Comparison of ENCODE assay signal across 10 mouse cellular contexts in the genomic region with DNA sequence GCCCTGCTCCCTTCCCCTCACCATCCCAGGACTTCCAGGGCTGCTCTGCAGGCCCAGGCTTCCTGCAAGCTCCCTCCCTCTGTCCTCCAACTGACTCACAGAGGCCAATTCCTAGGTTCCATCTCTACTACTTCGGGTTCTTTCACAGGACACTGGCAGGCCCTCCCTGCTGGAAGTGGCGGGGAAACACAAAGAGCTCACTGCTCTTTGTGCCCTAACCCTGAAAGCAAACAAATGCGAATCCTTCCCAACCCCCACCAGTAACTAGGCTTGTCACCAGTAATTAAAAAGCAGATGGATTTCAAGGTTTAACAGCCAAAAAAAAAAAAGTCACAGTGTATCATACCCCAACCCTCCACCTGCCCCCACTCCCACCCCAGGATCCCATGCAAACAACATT. TPM values are rescaled to one million over a fixed set of nuclear protein-coding genes. Genes with fewer than 3 reads are reported as not detected.
DNase-seq lines count a peak whose midpoint lies in the region; ATAC-seq and TF ChIP-seq lines count a peak whose summit lies in the region.
"Had no signal": no experiment of that assay in that cellular context is flagged by ENCODE, and none has a peak within 500 bp of the region (broad histone marks: within the 10 kb centered on the region; RNA-seq: fewer than 3 reads in every experiment).

No protein-coding gene starts in this region.

- peak overlapping the region; percentile 84 for H3K4me3 ChIP-seq in left cerebral cortex, adult 2 months
- peak overlapping the region; percentile 11 for H3K4me3 ChIP-seq in embryonic fibroblast, embryonic 13.5 days (ENCODE audit: insufficient read depth, low read length)
- H3K4me3 ChIP-seq in limb, embryonic 15.5 days: peak overlapping the region; percentile 79
- H3K4me3 ChIP-seq in small intestine, adult 2 months (ENCODE audit: low read depth, low read length): peak overlapping the region; percentile 57
- H3K4me3 ChIP-seq in thymus, adult 2 months (ENCODE audit: control insufficient read depth, insufficient read depth, low read length): no peak overlapping the region

- no peaks in the 10 kb centered on the region for H3K4me1 ChIP-seq in embryonic fibroblast, embryonic 13.5 days (ENCODE audit: control insufficient read depth, insufficient read depth, low read length)
- peaks cover 16% of the 10 kb centered on the region for H3K4me1 ChIP-seq in limb, embryonic 15.5 days
- H3K4me1 ChIP-seq in small intestine, adult 2 months (ENCODE audit: control insufficient read depth, insufficient read depth, insufficient read length, low read length): peaks cover 8% of the 10 kb centered on the region; the same call in 1 of the 2 replicates
- H3K4me1 ChIP-seq in thymus, adult 2 months (replicated peaks; ENCODE audit: control insufficient read depth, insufficient read depth, low read length): peaks cover 15% of the 10 kb centered on the region

- no peaks in the 10 kb centered on the region for H3K36me3 ChIP-seq in limb, embryonic 15.5 days
- no peaks in the 10 kb centered on the region; the same call in 1 of the 2 replicates for H3K36me3 ChIP-seq in small intestine, adult 2 months (ENCODE audit: control insufficient read depth, insufficient read depth, low read length)
- H3K36me3 ChIP-seq in thymus, adult 2 months (ENCODE audit: control insufficient read depth, insufficient read depth, low read length): no peaks in the 10 kb centered on the region

- H3K9ac ChIP-seq in limb, embryonic 15.5 days: no peak overlapping the region

- H3K27ac ChIP-seq in left cerebral cortex, adult 2 months: peak overlapping the region; percentile 84; the same call in 1 of the 2 replicates
- no peak overlapping the region for H3K27ac ChIP-seq in embryonic fibroblast, embryonic 13.5 days (ENCODE audit: insufficient read depth, low read length)
- H3K27ac ChIP-seq in limb, embryonic 15.5 days: no peak overlapping the region
- H3K27ac ChIP-seq in small intestine, adult 2 months (ENCODE audit: insufficient read depth, low read depth, low read length): peak overlapping the region; percentile 25; the same call in 1 of the 2 replicates
- H3K27ac ChIP-seq in thymus, adult 2 months (ENCODE audit: control insufficient read depth, insufficient read depth, low read length): no peak overlapping the region

- H3K27me3 ChIP-seq in limb, embryonic 15.5 days: no peaks in the 10 kb centered on the region
- no peaks in the 10 kb centered on the region for H3K27me3 ChIP-seq in small intestine, adult 2 months (ENCODE audit: control insufficient read depth, insufficient read depth, low read length)
- peaks cover 9% of the 10 kb centered on the region for H3K27me3 ChIP-seq in thymus, adult 2 months (ENCODE audit: control insufficient read depth, insufficient read depth, low read length)

- TF ChIP-seq POLR2A in embryonic fibroblast, embryonic 13.5 days (IDR thresholded peaks at IDR 0.05; ENCODE audit: low read depth, low read length): no peak
- no peak for TF ChIP-seq POLR2A in small intestine, adult 2 months (IDR thresholded peaks at IDR 0.05; ENCODE audit: low read depth, low read length)
- no peak for TF ChIP-seq POLR2A in thymus, adult 2 months (IDR thresholded peaks at IDR 0.05; ENCODE audit: control insufficient read depth, extremely low read depth, insufficient read depth, low read length, poor library complexity)

- peak overlapping the region; percentile 79; the same call in 1 of the 2 replicates for H3K4me2 ChIP-seq in limb, embryonic 15.5 days

- intact Hi-C loops in left cerebral cortex, adult 2 months (cut with DNase I): no loop called here
- intact Hi-C loops in left cerebral cortex, postnatal 14 days (cut with DNase I): no loop called here

- TF ChIP-seq CTCF in left cerebral cortex, adult 2 months (IDR thresholded peaks at IDR 0.05): no peak
- no peak for TF ChIP-seq CTCF in embryonic fibroblast, embryonic 13.5 days (IDR thresholded peaks at IDR 0.05; ENCODE audit: borderline replicate concordance, insufficient read depth, low read length)
- TF ChIP-seq CTCF in small intestine, adult 2 months (IDR thresholded peaks at IDR 0.05; ENCODE audit: extremely low read depth, insufficient read length, insufficient replicate concordance, low read depth, low read length): no peak
- TF ChIP-seq CTCF in thymus, adult 2 months (IDR thresholded peaks at IDR 0.05; ENCODE audit: borderline replicate concordance, control insufficient read depth, extremely low read depth, insufficient read depth, low read length, poor library complexity): no peak

- H3K9me3 ChIP-seq in limb, embryonic 15.5 days: no peaks in the 10 kb centered on the region

- ATAC-seq in limb, embryonic 15.5 days (ENCODE audit: insufficient number of reproducible peaks, low FRiP score, low TSS enrichment, low read depth): no peak

- WGBS in limb, embryonic 15.5 days: 29% methylated on average over 3 of the region's 3 CpGs
- WGBS in small intestine, adult 2 months: 27% methylated on average over 3 of the region's 3 CpGs
- 24% methylated on average over 3 of the region's 3 CpGs for WGBS in thymus, adult 2 months

- no peak for DNase-seq in left cerebral cortex, adult 2 months (ENCODE audit: extremely low spot score in 1 of 2, low spot score in 2 of 2)
- DNase-seq in left cerebral cortex, postnatal 14 days (ENCODE audit: low spot score in 2 of 2): no peak
- no peak for DNase-seq in thymus, adult 2 months
- no peak for DNase-seq in spleen, postnatal 4 days (ENCODE audit: low spot score in 2 of 2)
- DNase-seq in frontal cortex, adult 2 months (ENCODE audit: extremely low spot score in 1 of 2, low spot score in 1 of 2): no peak
- DNase-seq: thymus, postnatal 4 days had no signal

RNA-seq across cellular contexts. Expression of gene Golm1, which starts 1.4 kb away (rescaled TPM):
- total RNA-seq in left cerebral cortex, adult 2 months (2021): 10 to 100 TPM; 18.2 to 22.9 TPM
- total RNA-seq in left cerebral cortex, postnatal 14 days (2021): 10 to 100 TPM; 15.5 to 15.6 TPM
- polyA plus RNA-seq in embryonic fibroblast, embryonic 13.5 days (2011; ENCODE audit: insufficient read length, low read depth, missing spikeins): 31.7 and 36.1 TPM in 2 replicates
- polyA plus RNA-seq in limb, embryonic 15.5 days (2015; fragmentation: Nextera tagmentation; extraction: Ambion mirVana): 38.8 and 39.4 TPM in 2 replicates
- polyA plus RNA-seq in small intestine, adult 2 months (2012; rRNA removed): 25.2 and 29.1 TPM in 2 replicates
- polyA plus RNA-seq in thymus, adult 2 months (2012; rRNA removed): 3.2 and 4.4 TPM in 2 replicates
- 13.6 and 14.9 TPM in 2 replicates for polyA plus RNA-seq in frontal cortex, adult 2 months (2012; rRNA removed)

RNA-seq across cellular contexts. Expression of gene 4921517D22Rik, which starts 19.7 kb away (rescaled TPM):
- not detected for total RNA-seq in left cerebral cortex, adult 2 months (2021)
- total RNA-seq in left cerebral cortex, postnatal 14 days (2021): not detected
- polyA plus RNA-seq in embryonic fibroblast, embryonic 13.5 days (2011; ENCODE audit: insufficient read length, low read depth, missing spikeins): not detected in 2 replicates
- not detected in 2 replicates for polyA plus RNA-seq in limb, embryonic 15.5 days (2015; fragmentation: Nextera tagmentation; extraction: Ambion mirVana)
- not detected in 2 replicates for polyA plus RNA-seq in small intestine, adult 2 months (2012; rRNA removed)
- not detected in 2 replicates for polyA plus RNA-seq in thymus, adult 2 months (2012; rRNA removed)
- polyA plus RNA-seq in frontal cortex, adult 2 months (2012; rRNA removed): not detected in 2 replicates
- polyA plus RNA-seq: large intestine, adult 2 months had no signal

RNA-seq across cellular contexts. Expression of gene Spata31d1a, which starts 35.9 kb away (rescaled TPM):
- total RNA-seq in left cerebral cortex, adult 2 months (2021): under 1 TPM; 0.18 to 0.26 TPM
- total RNA-seq in left cerebral cortex, postnatal 14 days (2021): under 1 TPM; 0.13 to 0.18 TPM
- not detected in 2 replicates for polyA plus RNA-seq in embryonic fibroblast, embryonic 13.5 days (2011; ENCODE audit: insufficient read length, low read depth, missing spikeins)
- polyA plus RNA-seq in limb, embryonic 15.5 days (2015; fragmentation: Nextera tagmentation; extraction: Ambion mirVana): not detected in 2 replicates
- polyA plus RNA-seq in small intestine, adult 2 months (2012; rRNA removed): not detected in 2 replicates
- polyA plus RNA-seq in thymus, adult 2 months (2012; rRNA removed): 0.03 and 0.08 TPM in 2 replicates
- 0.02 and 0.14 TPM in 2 replicates for polyA plus RNA-seq in frontal cortex, adult 2 months (2012; rRNA removed)
- polyA plus RNA-seq: large intestine, adult 2 months had no signal

RNA-seq across cellular contexts. Expression of gene Spata31d1b, which starts 37.9 kb away (rescaled TPM):
- under 1 TPM in 1 of 2 experiments, not detected in 1; 0.09 TPM for total RNA-seq in left cerebral cortex, adult 2 months (2021)
- not detected for total RNA-seq in left cerebral cortex, postnatal 14 days (2021)
- not detected in 2 replicates for polyA plus RNA-seq in embryonic fibroblast, embryonic 13.5 days (2011; ENCODE audit: insufficient read length, low read depth, missing spikeins)
- polyA plus RNA-seq in limb, embryonic 15.5 days (2015; fragmentation: Nextera tagmentation; extraction: Ambion mirVana): 0.04 TPM in 1 of 2 replicates, not detected in the other
- polyA plus RNA-seq in small intestine, adult 2 months (2012; rRNA removed): not detected in 2 replicates
- polyA plus RNA-seq in thymus, adult 2 months (2012; rRNA removed): 0.69 and 1.00 TPM in 2 replicates
- 0.02 TPM in 1 of 2 replicates, not detected in the other for polyA plus RNA-seq in frontal cortex, adult 2 months (2012; rRNA removed)
- polyA plus RNA-seq: large intestine, adult 2 months had no signal

RNA-seq across cellular contexts. Expression of gene Spata31d1d, which starts 57.3 kb away (rescaled TPM):
- total RNA-seq in left cerebral cortex, adult 2 months (2021): not detected
- under 1 TPM in 1 of 2 experiments, not detected in 1; 0.08 TPM for total RNA-seq in left cerebral cortex, postnatal 14 days (2021)
- not detected in 2 replicates for polyA plus RNA-seq in embryonic fibroblast, embryonic 13.5 days (2011; ENCODE audit: insufficient read length, low read depth, missing spikeins)
- polyA plus RNA-seq in limb, embryonic 15.5 days (2015; fragmentation: Nextera tagmentation; extraction: Ambion mirVana): not detected in 2 replicates
- not detected in 2 replicates for polyA plus RNA-seq in small intestine, adult 2 months (2012; rRNA removed)
- polyA plus RNA-seq in thymus, adult 2 months (2012; rRNA removed): 0.05 TPM in 1 of 2 replicates, not detected in the other
- 0.04 and 0.08 TPM in 2 replicates for polyA plus RNA-seq in frontal cortex, adult 2 months (2012; rRNA removed)
- polyA plus RNA-seq: large intestine, adult 2 months had no signal

Comparison
In these comparisons a context has a peak if more than half of its experiments do, and no peak if none do; other contexts are left out.
1. H3K27ac ChIP-seq: peak in left cerebral cortex, adult 2 months (single experiment) and small intestine, adult 2 months (single experiment); none in embryonic fibroblast, embryonic 13.5 days (single experiment), limb, embryonic 15.5 days (single experiment) and thymus, adult 2 months (single experiment).